Mouse (Mus musculus) forebrain, embryonic 12.5 days (tissue): ENCODE measurements around the gene Col6a3. TPM values are rescaled to one million over a fixed set of nuclear protein-coding genes. Genes with fewer than 3 reads are reported as not detected.
A peak's percentile ranks its signal among the peaks of the same experiment; 100 is the strongest.

Experiments
- ATAC-seq: fragments of 200-750 bp; cut with Nextera tagmentation; 2 replicates; pipeline ENCODE4 v1.8.0; 2017; ENCODE audit warnings: moderate TSS enrichment; ENCODE audit not compliant: low FRiP score
- H3K27ac ChIP-seq: fragments of 300-500 bp; sonication (generic); 2 replicates; pipeline ENCODE4 v1.5.1; 2016; ENCODE audit warnings: mild to moderate bottlenecking
- H3K27me3 ChIP-seq: fragments of 300-500 bp; sonication (generic); 2 replicates; pipeline ENCODE4 v1.6.1; 2016; ENCODE audit warnings: mild to moderate bottlenecking
- H3K36me3 ChIP-seq: fragments of 300-500 bp; sonication (generic); replicated peaks from 2 replicates; pipeline ENCODE4 v1.6.1; 2016; ENCODE audit warnings: mild to moderate bottlenecking
- H3K4me1 ChIP-seq: fragments of 300-500 bp; sonication (generic); 2 replicates; pipeline ENCODE4 v1.6.1; 2016
- H3K4me2 ChIP-seq: fragments of 300-500 bp; sonication (generic); 2 replicates; pipeline ENCODE4 v1.6.1; 2016; ENCODE audit warnings: mild to moderate bottlenecking, moderate library complexity
- H3K4me3 ChIP-seq: fragments of 300-500 bp; sonication (generic); replicated peaks from 2 replicates; pipeline ENCODE4 v1.5.1; 2016; ENCODE audit warnings: mild to moderate bottlenecking
- H3K9ac ChIP-seq: fragments of 300-500 bp; sonication (generic); 2 replicates; pipeline ENCODE4 v1.6.1; 2016; ENCODE audit warnings: mild to moderate bottlenecking
- H3K9me3 ChIP-seq: fragments of 300-500 bp; sonication (generic); 2 replicates; pipeline ENCODE4 v1.6.1; 2016
- WGBS: fragments of 180-500 bp; shearing (Covaris S2); methylation state at CpG from one replicate; pipeline ENCODE4 v1.1.7; 2016; 5-methylcytosine and 5-hydroxymethylcytosine counted together
- polyA plus RNA-seq: library from polyadenylated mRNA; unstranded; fragments of >200 nt; fragmentation: Nextera tagmentation; extraction: Ambion mirVana; gene quantifications from 2 replicates; pipeline ENCODE4 v1.2.1, GENCODE M21; 2016

The Col6a3 gene
- polyA plus RNA-seq, 1 experiment from 2014 or later = 13.5 TPM

- WGBS = 7% methylated on average over 14 of the region's 14 CpGs
- H3K4me3 ChIP-seq = peak overlapping the region; percentile 35
These were observed 99.8 kb downstream of the Col6a3 start for GRCm38 (mm10) chr1:90743941-90744386.

GRCm38 (mm10) chr1:90743445-90743844 is 100.3 kb downstream of the Col6a3 start:
- Histone ChIP-seq H3K4me1 (peaks cover 20% of the 10 kb centered on the region), H3K9ac (no peak overlapping the region), H3K4me2 (peak overlapping the region; percentile 55), H3K36me3 (no peaks in the 10 kb centered on the region), H3K9me3 (no peaks in the 10 kb centered on the region), H3K27me3 (no peaks in the 10 kb centered on the region), H3K4me3 (no peak overlapping the region), H3K27ac (peak overlapping the region; percentile 79)
- peak; percentile 51 for ATAC-seq
- WGBS = 77% methylated on average over 1 of the region's 1 CpGs

More at GRCm38 (mm10) chr1:90743941-90744386, 99.8 kb downstream of the Col6a3 start:
- H3K27me3 ChIP-seq = no peaks in the 10 kb centered on the region
- H3K36me3 ChIP-seq = no peaks in the 10 kb centered on the region
- peak overlapping the region; percentile 36; the same call in 1 of the 2 replicates for H3K9ac ChIP-seq
- H3K27ac ChIP-seq = peak overlapping the region; percentile 79
- ATAC-seq = peak; percentile 91
- peaks cover 20% of the 10 kb centered on the region for H3K4me1 ChIP-seq
- H3K9me3 ChIP-seq = no peaks in the 10 kb centered on the region
- peak overlapping the region; percentile 55 for H3K4me2 ChIP-seq

- no peak overlapping the region for H3K27ac ChIP-seq
- no peak overlapping the region for H3K4me2 ChIP-seq
- H3K9me3 ChIP-seq = no peaks in the 10 kb centered on the region
- no peak overlapping the region for H3K9ac ChIP-seq
- peaks cover 20% of the 10 kb centered on the region for H3K4me1 ChIP-seq
- WGBS = 89% methylated on average over 7 of the region's 7 CpGs
- H3K4me3 ChIP-seq = no peak overlapping the region
- no peak for ATAC-seq
- no peaks in the 10 kb centered on the region for H3K27me3 ChIP-seq
- H3K36me3 ChIP-seq = no peaks in the 10 kb centered on the region
These were observed 101.1 kb downstream of the Col6a3 start for GRCm38 (mm10) chr1:90742641-90743040.

GRCm38 (mm10) chr1:90740216-90741170 is 103.3 kb downstream of the Col6a3 start:
- Histone ChIP-seq H3K4me3 (no peak overlapping the region), H3K4me1 (peaks cover 20% of the 10 kb centered on the region)
- WGBS = 83% methylated on average over 11 of the region's 11 CpGs

GRCm38 (mm10) chr1:90738913-90739312 is 104.9 kb downstream of the Col6a3 start:
- ATAC-seq = no peak
- 0 out of 2 replicates have a peak, but pooled peaks cover 8% of the 10 kb centered on the region for H3K27me3 ChIP-seq
- WGBS = 94% methylated on average over 2 of the region's 2 CpGs

More at GRCm38 (mm10) chr1:90740216-90741170, 103.3 kb downstream of the Col6a3 start:
- Histone ChIP-seq H3K9me3 (no peaks in the 10 kb centered on the region), H3K27me3 (no peaks in the 10 kb centered on the region), H3K36me3 (no peaks in the 10 kb centered on the region), H3K9ac (no peak overlapping the region), H3K27ac (no peak overlapping the region), H3K4me2 (no peak overlapping the region)
- no peak for ATAC-seq

GRCm38 (mm10) chr1:90729466-90729865 is 114.3 kb downstream of the Col6a3 start:
- 0 out of 2 replicates have a peak, but pooled peaks cover 4% of the 10 kb centered on the region for H3K27me3 ChIP-seq
- ATAC-seq = no peak
- 74% methylated on average over 3 of the region's 3 CpGs for WGBS
- no peak overlapping the region for H3K4me3 ChIP-seq
- H3K9me3 ChIP-seq = no peaks in the 10 kb centered on the region
- no peak overlapping the region for H3K27ac ChIP-seq
- H3K9ac ChIP-seq = no peak overlapping the region
- H3K36me3 ChIP-seq = no peaks in the 10 kb centered on the region
- no peak overlapping the region for H3K4me2 ChIP-seq
- peaks cover 18% of the 10 kb centered on the region for H3K4me1 ChIP-seq

More at GRCm38 (mm10) chr1:90738913-90739312, 104.9 kb downstream of the Col6a3 start:
- no peak overlapping the region for H3K4me3 ChIP-seq
- no peaks in the 10 kb centered on the region for H3K9me3 ChIP-seq
- no peak overlapping the region for H3K9ac ChIP-seq
- H3K36me3 ChIP-seq = no peaks in the 10 kb centered on the region
- peaks cover 13% of the 10 kb centered on the region for H3K4me1 ChIP-seq
- no peak overlapping the region for H3K27ac ChIP-seq
- H3K4me2 ChIP-seq = no peak overlapping the region

- ATAC-seq = no peak
- Histone ChIP-seq H3K27ac (no peak overlapping the region), H3K4me3 (no peak overlapping the region)
These were observed 120.0 kb downstream of the Col6a3 start for GRCm38 (mm10) chr1:90723754-90724153.

GRCm38 (mm10) chr1:90723325-90723724 is 120.4 kb downstream of the Col6a3 start:
- H3K27ac ChIP-seq = no peak overlapping the region
- H3K9ac ChIP-seq = no peak overlapping the region
- no peaks in the 10 kb centered on the region for H3K9me3 ChIP-seq
- H3K36me3 ChIP-seq = no peaks in the 10 kb centered on the region
- ATAC-seq = no peak
- H3K4me1 ChIP-seq = no peaks in the 10 kb centered on the region
- no peaks in the 10 kb centered on the region for H3K27me3 ChIP-seq
- no peak overlapping the region for H3K4me2 ChIP-seq
- H3K4me3 ChIP-seq = no peak overlapping the region

More at GRCm38 (mm10) chr1:90723754-90724153, 120.0 kb downstream of the Col6a3 start:
- H3K4me2 ChIP-seq = no peak overlapping the region
- H3K27me3 ChIP-seq = no peaks in the 10 kb centered on the region
- no peaks in the 10 kb centered on the region for H3K4me1 ChIP-seq
- no peaks in the 10 kb centered on the region for H3K9me3 ChIP-seq
- H3K9ac ChIP-seq = no peak overlapping the region
- no peaks in the 10 kb centered on the region for H3K36me3 ChIP-seq

- H3K4me1 ChIP-seq = no peaks in the 10 kb centered on the region
- H3K4me3 ChIP-seq = no peak overlapping the region
- no peaks in the 10 kb centered on the region for H3K27me3 ChIP-seq
- no peak overlapping the region for H3K4me2 ChIP-seq
- H3K9me3 ChIP-seq = no peaks in the 10 kb centered on the region
- no peaks in the 10 kb centered on the region for H3K36me3 ChIP-seq
- H3K27ac ChIP-seq = no peak overlapping the region
- no peak overlapping the region for H3K9ac ChIP-seq
- ATAC-seq = no peak
These were observed 121.8 kb downstream of the Col6a3 start for GRCm38 (mm10) chr1:90722021-90722420.

GRCm38 (mm10) chr1:90720610-90721241 is 123.0 kb downstream of the Col6a3 start:
- Histone ChIP-seq H3K4me1 (no peaks in the 10 kb centered on the region), H3K4me2 (no peak overlapping the region), H3K9me3 (no peaks in the 10 kb centered on the region), H3K9ac (no peak overlapping the region), H3K4me3 (no peak overlapping the region), H3K27ac (no peak overlapping the region), H3K27me3 (no peaks in the 10 kb centered on the region), H3K36me3 (no peaks in the 10 kb centered on the region)
- ATAC-seq = no peak
- WGBS = 79% methylated on average over 7 of the region's 7 CpGs

GRCm38 (mm10) chr1:90718826-90719550 is 124.8 kb downstream of the Col6a3 start:
- 89% methylated on average over 6 of the region's 6 CpGs for WGBS
- H3K9me3 ChIP-seq = no peaks in the 10 kb centered on the region
- H3K4me3 ChIP-seq = no peak overlapping the region
- no peaks in the 10 kb centered on the region for H3K4me1 ChIP-seq
- no peak overlapping the region for H3K9ac ChIP-seq
- H3K36me3 ChIP-seq = no peaks in the 10 kb centered on the region
- H3K27ac ChIP-seq = no peak overlapping the region
- no peak for ATAC-seq
- H3K4me2 ChIP-seq = no peak overlapping the region
- no peaks in the 10 kb centered on the region for H3K27me3 ChIP-seq

- Histone ChIP-seq H3K9ac (no peak overlapping the region), H3K9me3 (no peaks in the 10 kb centered on the region), H3K4me2 (no peak overlapping the region), H3K27ac (no peak overlapping the region), H3K36me3 (no peaks in the 10 kb centered on the region), H3K4me1 (no peaks in the 10 kb centered on the region), H3K4me3 (no peak overlapping the region), H3K27me3 (no peaks in the 10 kb centered on the region)
- no peak for ATAC-seq
- 69% methylated on average over 2 of the region's 2 CpGs for WGBS
These were observed 127.5 kb downstream of the Col6a3 start for GRCm38 (mm10) chr1:90716258-90716657.
